Mouse (Mus musculus) MEL (cell line): ENCODE measurements around the gene Ppard. TPM values are rescaled to one million over a fixed set of nuclear protein-coding genes. Genes with fewer than 3 reads are reported as not detected.

Experiments
- DNase-seq: peaks from one replicate; pipeline ENCODE4 v3.0.0; 2011; ENCODE audit warnings: low read depth, low spot score
- H3K27ac ChIP-seq: 2 replicates; pipeline ENCODE4 v1.5.1; 2012; ENCODE audit warnings: low read depth, mild to moderate bottlenecking, control low read depth, low read length, moderate library complexity; ENCODE audit not compliant: control insufficient read depth
- H3K27me3 ChIP-seq, 2 experiments: fragments of 150-350 bp in 1 of 2; sonication (generic) in 1 of 2; 2 replicates each; pipeline ENCODE4 v1.6.1; 2012; ENCODE audit warnings: low read length in 2 of 2, mild to moderate bottlenecking in 2 of 2, improper control_type of control experiment in 1 of 2, moderate library complexity in 1 of 2; ENCODE audit not compliant: insufficient read depth in 2 of 2, control insufficient read depth in 1 of 2
- H3K36me3 ChIP-seq, 2 experiments: 2 replicates each; pipeline ENCODE4 v1.6.1; 2012 to 2014; ENCODE audit warnings: low read length in 2 of 2, improper control_type of control experiment in 1 of 2, inconsistent platforms in 1 of 2, mild to moderate bottlenecking in 1 of 2; ENCODE audit not compliant: insufficient read depth in 2 of 2, control insufficient read depth in 1 of 2
- H3K4me1 ChIP-seq, 2 experiments: fragments of 150-350 bp in 1 of 2; sonication (generic) in 1 of 2; 2 replicates each; pipeline ENCODE4 v1.6.1; 2012; ENCODE audit warnings: low read length in 2 of 2, improper control_type of control experiment in 1 of 2, mild to moderate bottlenecking in 1 of 2; ENCODE audit not compliant: insufficient read depth in 2 of 2, control insufficient read depth in 1 of 2
- H3K4me3 ChIP-seq, 2 experiments: fragments of 150-350 bp in 1 of 2; sonication (generic) in 1 of 2; 2 replicates each; pipeline ENCODE4 v1.5.1; 2012; ENCODE audit warnings: low read depth in 2 of 2, low read length in 2 of 2, mild to moderate bottlenecking in 2 of 2, moderate library complexity in 2 of 2, control low read depth in 1 of 2, improper control_type of control experiment in 1 of 2; ENCODE audit not compliant: control insufficient read depth in 1 of 2, insufficient read depth in 1 of 2
- H3K79me2 ChIP-seq: 2 replicates; pipeline ENCODE4 v1.6.1; 2012; ENCODE audit warnings: mild to moderate bottlenecking, low read length, moderate library complexity; ENCODE audit not compliant: control insufficient read depth, poor library complexity, insufficient read depth
- H3K9ac ChIP-seq: 2 replicates; pipeline ENCODE4 v1.6.1; 2012; ENCODE audit warnings: low read depth, mild to moderate bottlenecking, control low read depth, low read length, moderate library complexity; ENCODE audit not compliant: control insufficient read depth, poor library complexity, severe bottlenecking
- H3K9me3 ChIP-seq: fragments of 150-350 bp; sonication (generic); replicated peaks from 2 replicates; pipeline ENCODE4 v1.6.1; 2012; ENCODE audit warnings: mild to moderate bottlenecking, low read length, improper control_type of control experiment, moderate library complexity; ENCODE audit not compliant: insufficient read depth
- BHLHE40 ChIP-seq: IDR thresholded peaks from 2 replicates; pipeline ENCODE4 v1.6.1; 2012; ENCODE audit warnings: low read depth, mild to moderate bottlenecking, inconsistent platforms, low read length, improper control_type of control experiment, borderline replicate concordance
- ETS1 ChIP-seq: IDR thresholded peaks from 2 replicates; pipeline ENCODE4 v1.6.1; 2012; ENCODE audit warnings: low read depth, mild to moderate bottlenecking, inconsistent platforms, low read length, improper control_type of control experiment, moderate library complexity
- GABPA ChIP-seq: IDR thresholded peaks from 2 replicates; pipeline ENCODE4 v1.6.1; 2012; ENCODE audit warnings: low read depth, mild to moderate bottlenecking, inconsistent platforms, low read length, improper control_type of control experiment, moderate library complexity
- GATA1 ChIP-seq: IDR thresholded peaks from 2 replicates; pipeline ENCODE4 v1.6.1; 2011; ENCODE audit warnings: low read depth, low read length, improper control_type of control experiment
- HCFC1 ChIP-seq: IDR thresholded peaks from 2 replicates; pipeline ENCODE4 v1.6.1; 2012; ENCODE audit warnings: low read depth, mild to moderate bottlenecking, inconsistent platforms, low read length, improper control_type of control experiment, moderate library complexity
- MAFK ChIP-seq: IDR thresholded peaks from 2 replicates; pipeline ENCODE4 v1.6.1; 2011; ENCODE audit warnings: low read depth, mild to moderate bottlenecking, low read length, improper control_type of control experiment, borderline replicate concordance
- MAX ChIP-seq: IDR thresholded peaks from 2 replicates; pipeline ENCODE4 v1.6.1; 2011; ENCODE audit warnings: low read length, improper control_type of control experiment
- MEF2A ChIP-seq: IDR thresholded peaks from 2 replicates; pipeline ENCODE4 v1.6.1; 2014; ENCODE audit warnings: low read depth, mild to moderate bottlenecking, inconsistent platforms, low read length, improper control_type of control experiment; ENCODE audit not compliant: poor library complexity, insufficient replicate concordance, severe bottlenecking; ENCODE audit errors: extremely low read depth
- MYB ChIP-seq: IDR thresholded peaks from 2 replicates; pipeline ENCODE4 v1.6.1; 2011; ENCODE audit warnings: mild to moderate bottlenecking, low read depth, low read length, improper control_type of control experiment
- RAD21 ChIP-seq: IDR thresholded peaks from 2 replicates; pipeline ENCODE4 v1.6.1; 2011; ENCODE audit warnings: mild to moderate bottlenecking, low read depth, low read length, improper control_type of control experiment
- SIN3A ChIP-seq: IDR thresholded peaks from 2 replicates; pipeline ENCODE4 v1.6.1; 2012; ENCODE audit warnings: low read length, improper control_type of control experiment, inconsistent platforms
- SMC3 ChIP-seq: IDR thresholded peaks from 2 replicates; pipeline ENCODE4 v1.6.1; 2011; ENCODE audit warnings: low read depth, low read length, improper control_type of control experiment
- TAL1 ChIP-seq: IDR thresholded peaks from 2 replicates; pipeline ENCODE4 v1.6.1; 2012; ENCODE audit warnings: mild to moderate bottlenecking, inconsistent platforms, low read length, moderate library complexity, mixed read lengths
- TBP ChIP-seq: IDR thresholded peaks from 2 replicates; pipeline ENCODE4 v1.8.0; 2011; ENCODE audit warnings: low read depth, low read length, improper control_type of control experiment
- TCF12 ChIP-seq: IDR thresholded peaks from 2 replicates; pipeline ENCODE4 v1.6.1; 2014; ENCODE audit warnings: low read depth, mild to moderate bottlenecking, inconsistent platforms, low read length, improper control_type of control experiment, moderate library complexity
- UBTF ChIP-seq: IDR thresholded peaks from 2 replicates; pipeline ENCODE4 v1.6.1; 2012; ENCODE audit warnings: low read depth, mild to moderate bottlenecking, inconsistent platforms, low read length, improper control_type of control experiment, moderate library complexity, borderline replicate concordance; ENCODE audit not compliant: insufficient read depth
- USF2 ChIP-seq, 2 experiments: IDR thresholded peaks; 2 replicates each; pipeline ENCODE4 v1.6.1; 2011 to 2012; ENCODE audit warnings: improper control_type of control experiment in 2 of 2, low read length in 2 of 2, borderline replicate concordance in 1 of 2, inconsistent platforms in 1 of 2, low read depth in 1 of 2, mild to moderate bottlenecking in 1 of 2; ENCODE audit not compliant: insufficient read depth in 1 of 2
- ZC3H11A ChIP-seq: IDR thresholded peaks from 2 replicates; pipeline ENCODE4 v1.6.1; 2012; ENCODE audit warnings: low read depth, mild to moderate bottlenecking, inconsistent platforms, low read length, improper control_type of control experiment
- polyA plus RNA-seq, 2 experiments: library from polyadenylated mRNA; stranded (reverse) in 1 of 2; unstranded in 1 of 2; fragments of >175 nt in 1 of 2; fragments of >200 nt in 1 of 2; gene quantifications; 2 replicates each; pipeline versions ENCODE4 v1.2.1 to v1.2.4; 2012; ENCODE audit warnings: low replicate concordance in 2 of 2, low read depth in 1 of 2; ENCODE audit not compliant: insufficient read length in 2 of 2, insufficient read depth in 1 of 2, missing spikeins in 1 of 2
- total RNA-seq: library from RNA; depleted of rRNA; stranded (reverse); fragments of 300-350 nt; gene quantifications from 2 replicates; pipeline ENCODE4 v1.2.3, GENCODE M21; 2012

Gene Ppard
- total and polyA plus RNA-seq, 3 experiments: 3.5 to 12.7 TPM; not detected in 1

- Histone ChIP-seq H3K9me3 (no peaks in the 10 kb centered on the region), H3K27ac (no peak overlapping the region), H3K36me3 (no peaks in the 10 kb centered on the region), H3K4me3 (no peak overlapping the region), H3K79me2 (no peaks in the 10 kb centered on the region), H3K27me3 (no peaks in the 10 kb centered on the region), H3K9ac (no peak overlapping the region), H3K4me1 (no peaks in the 10 kb centered on the region)
- DNase-seq: no peak
- TF ChIP-seq TAL1 (no peak), MAFK (no peak), BHLHE40 (no peak), TCF12 (no peak), HCFC1 (no peak), MYB (no peak), ZC3H11A (no peak), RAD21 (no peak), SMC3 (no peak), SIN3A (no peak), GATA1 (no peak), ETS1 (no peak), USF2 (IDR thresholded peaks at IDR 0.05; ENCODE audit: borderline replicate concordance in 1 of 2, insufficient read depth in 1 of 2, low read depth in 1 of 2, low read length in 2 of 2) (no peak), MEF2A (no peak), MAX (no peak), TBP (no peak), UBTF (no peak)
These were observed 67.8 kb downstream of the Ppard start for GRCm38 (mm10) chr17:28300323-28300722.

- Histone ChIP-seq H3K9me3 (no peaks in the 10 kb centered on the region), H3K27me3 (no peaks in the 10 kb centered on the region), H3K79me2 (no peaks in the 10 kb centered on the region), H3K9ac (no peak overlapping the region), H3K4me1 (no peaks in the 10 kb centered on the region), H3K36me3 (no peaks in the 10 kb centered on the region), H3K4me3 (no peak overlapping the region), H3K27ac (no peak overlapping the region)
- no peak for DNase-seq
- TF ChIP-seq UBTF (no peak), MAFK (no peak), GABPA (no peak)
These were observed 68.3 kb downstream of the Ppard start for GRCm38 (mm10) chr17:28300850-28301249.
